Mouse (Mus musculus) gastrocnemius, postnatal 14 days (tissue): ENCODE data around the gene Vmn1r236. TPM values are rescaled to one million over a fixed set of nuclear protein-coding genes. Genes with fewer than 3 reads are reported as not detected.

Experiments
- DNase-seq: peaks from one replicate; pipeline ENCODE4 v3.0.0; 2021; ENCODE audit warnings: mixed read lengths
- intact Hi-C: fragments of 180-260 bp; cut with DNase I; formaldehyde crosslinking; loops from one replicate; pipeline ENCODE4 v1.15.1; 2025; ENCODE audit warnings: low total_unique reads
- long read RNA-seq, 2 experiments: library from polyadenylated mRNA; stranded (forward); transcript quantifications; one replicate each; pipeline ENCODE4 v2.0.0; 2021
- microRNA-seq, 2 experiments: library from miRNA; unstranded; fragments of <30 nt; microRNA quantifications; one replicate each; pipeline ENCODE4 v1.2.0; 2021
- total RNA-seq, 2 experiments: library from RNA; stranded (reverse); gene quantifications; 2 replicates each; pipeline ENCODE4 v1.2.3; 2021

Vmn1r236 gene
- total RNA-seq = not detected
- long read RNA-seq, experiment 1 = 0 reads
- long read RNA-seq, experiment 2 = 0 reads

- DNase-seq = no peak
- intact Hi-C loops = no loop called here
Observed at GRCm38 (mm10) chr17:21282642-21283041, at the start of gene Vmn1r236. Vmn1r236 (plus strand) TSS chr17:21282942.

- intact Hi-C loops = no loop called here
- no peak for DNase-seq
Observed at GRCm38 (mm10) chr17:21256111-21256510, 26.6 kb upstream of the Vmn1r236 start, which contains the start of gene Vmn1r235. Vmn1r235 (plus strand) TSS chr17:21256411.

GRCm38 (mm10) chr17:21272103-21272502 is 10.6 kb upstream of the Vmn1r236 start:
- intact Hi-C loops = loop anchor here (10.0 kb wide), 1 partner anchor 243 kb away; no protein-coding TSS in a partner anchor
- DNase-seq = no peak

- intact Hi-C loops = no loop called here
- DNase-seq = no peak
Observed at GRCm38 (mm10) chr17:21284395-21284794, 1.7 kb downstream of the Vmn1r236 start.

- intact Hi-C loops = no loop called here
- DNase-seq = no peak
Observed at GRCm38 (mm10) chr17:21289695-21290094, 7.0 kb downstream of the Vmn1r236 start.

GRCm38 (mm10) chr17:21311565-21311964 is 28.8 kb downstream of the Vmn1r236 start, which contains the start of gene Vmn1r237:
Vmn1r237 (plus strand) TSS chr17:21311865.
- no peak for DNase-seq
- intact Hi-C loops = no loop called here

Small RNA genes within 50 kb of the gene (microRNA-seq; reads per million reads assigned to microRNA genes)
- gene Gm26384 = 0 reads per million in 2 experiments

Other genes with a start within 250 kb of the Vmn1r236 start
- not detected for gene Vmn1r234, start 56.9 kb upstream of the Vmn1r236 start, total RNA-seq
- not detected for gene Vmn1r235, start 26.5 kb upstream of the Vmn1r236 start, total RNA-seq
- gene Vmn1r237, start 28.9 kb downstream of the Vmn1r236 start, total RNA-seq = not detected
- under 1 TPM; 0.40 to 0.64 TPM for gene Zfp677, start 100.8 kb downstream of the Vmn1r236 start, total RNA-seq
- gene Zfp54, start 140.3 kb downstream of the Vmn1r236 start, total RNA-seq = 1 to 10 TPM in 1 of 2 experiments, under 1 TPM in 1; 0.66 to 1.1 TPM
- 1 to 10 TPM; 4.5 to 5.0 TPM for gene Zfp51, start 167.4 kb downstream of the Vmn1r236 start, total RNA-seq
- gene Zfp53, start 206.1 kb downstream of the Vmn1r236 start, total RNA-seq = 1 to 10 TPM; 1.3 to 1.5 TPM